Mouse (Mus musculus) neutrophil, adult 5-6 weeks (primary cell): Measurements from ENCODE around the gene Tmem266. TPM values are rescaled to one million over a fixed set of nuclear protein-coding genes. Genes with fewer than 3 reads are reported as not detected.

Experiments
- ATAC-seq: fragments of 151-379, 151-347 bp; 2 replicates; pipeline ENCODE4 v1.8.0; 2017; ENCODE audit warnings: mild to moderate bottlenecking, moderate TSS enrichment; ENCODE audit not compliant: insufficient number of reproducible peaks, poor library complexity, low FRiP score, severe bottlenecking; ENCODE audit errors: extremely low read depth
- total RNA-seq: library from RNA; stranded (forward); fragments of 200-1000 nt; gene quantifications from 2 replicates; pipeline ENCODE4 v1.2.3, GENCODE M21; 2017

The Tmem266 gene
- total RNA-seq = 0.12 TPM in 1 of 2 replicates, not detected in the other

DNA sequence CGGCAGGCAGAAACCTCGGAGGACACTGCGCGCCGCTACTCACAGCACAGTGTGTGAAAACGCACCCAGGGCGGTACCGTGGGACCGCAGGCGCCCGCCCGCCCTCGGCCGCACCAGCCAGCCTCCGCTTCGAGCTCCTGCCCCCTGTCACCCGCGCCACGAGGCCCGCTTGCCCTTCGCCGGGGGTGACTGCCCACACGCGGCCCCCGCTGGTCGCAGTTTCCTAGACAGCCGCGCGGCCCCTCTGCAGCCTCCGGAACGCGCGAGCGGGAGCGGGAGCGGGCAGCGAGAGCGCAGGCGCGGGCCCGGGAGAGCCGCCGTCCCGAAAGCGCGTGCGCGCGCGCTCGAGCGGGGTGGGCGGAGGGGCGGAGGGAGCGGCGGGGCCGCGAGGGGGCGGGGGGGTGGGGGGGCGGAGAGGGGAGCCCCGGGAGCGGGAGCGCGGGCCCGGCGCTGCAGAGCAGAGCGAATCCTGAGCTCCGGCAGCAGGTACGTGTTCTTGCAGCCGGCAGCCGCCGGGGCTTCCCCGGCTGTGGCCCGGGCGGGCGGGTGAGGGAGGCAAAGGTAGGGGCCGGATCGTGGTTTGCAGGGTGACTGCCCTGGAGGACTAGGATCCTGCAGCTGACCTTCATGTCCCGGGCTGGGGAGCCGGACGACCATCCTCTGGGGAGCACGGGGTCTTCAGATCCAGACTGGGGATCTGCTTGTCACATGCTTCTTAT is at the start of gene Tmem266, which contains the start of gene Nrg4:
Tmem266 (plus strand) TSS at position 399 of the 719 bp plus-strand sequence.
Nrg4 (minus strand) TSS at position 330 of the 719 bp plus-strand sequence.
- 0 out of 2 replicates have a peak, but pooled peaks have one; percentile 13 for ATAC-seq

DNA sequence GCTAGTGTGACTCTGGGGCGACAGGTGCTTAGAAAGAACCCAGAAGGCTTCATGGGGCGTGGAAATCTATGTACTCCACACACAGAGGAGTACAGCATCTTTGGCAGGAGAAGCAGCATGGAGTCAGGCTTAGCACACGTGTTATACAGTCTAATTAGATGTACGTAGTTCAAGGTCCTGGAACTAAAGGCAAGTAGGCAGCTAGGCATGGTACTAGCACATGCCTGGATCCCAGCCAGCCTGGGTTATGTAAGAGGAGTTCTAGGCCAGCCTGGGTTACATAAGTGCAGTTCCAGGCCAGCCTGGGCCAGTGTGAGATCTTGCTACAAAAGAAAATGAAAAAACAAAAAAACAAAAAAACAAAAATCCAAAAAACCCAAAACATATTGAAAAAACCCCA is 49.2 kb upstream of the Tmem266 start:
- ATAC-seq = no peak

DNA sequence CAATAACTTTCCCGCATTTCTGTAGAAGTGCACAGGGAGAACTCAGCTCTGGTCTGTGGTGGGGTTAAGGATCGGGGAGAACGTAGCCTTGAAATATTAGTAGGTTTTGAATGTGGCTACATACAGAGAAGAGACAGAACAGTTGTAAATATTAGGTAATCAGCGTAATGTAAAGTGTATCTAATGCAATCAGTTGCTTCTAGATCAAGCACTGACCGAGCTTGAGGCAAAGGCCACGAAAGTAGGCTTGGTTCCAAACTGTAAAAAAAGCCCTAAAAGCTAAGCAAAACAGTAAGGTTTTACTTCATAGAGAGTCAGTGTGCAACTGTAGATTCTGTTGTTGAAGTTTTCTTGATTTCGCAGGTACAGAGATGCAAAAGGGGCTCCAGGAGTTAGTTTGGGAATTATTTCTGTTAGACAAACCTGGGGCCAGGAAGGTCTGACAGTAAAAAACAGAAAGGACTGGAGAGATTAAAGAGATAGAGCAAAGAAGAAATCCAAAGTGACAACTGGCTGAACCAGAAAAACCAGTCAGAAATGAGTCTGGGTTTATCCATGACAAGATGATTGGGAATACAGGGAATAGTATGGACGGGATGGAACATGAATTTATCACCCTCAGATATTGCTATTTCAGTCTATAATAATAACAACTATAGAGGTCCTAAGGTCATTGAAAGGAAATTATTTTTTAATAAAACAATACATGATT is 47.4 kb upstream of the Tmem266 start:
- no peak for ATAC-seq

DNA sequence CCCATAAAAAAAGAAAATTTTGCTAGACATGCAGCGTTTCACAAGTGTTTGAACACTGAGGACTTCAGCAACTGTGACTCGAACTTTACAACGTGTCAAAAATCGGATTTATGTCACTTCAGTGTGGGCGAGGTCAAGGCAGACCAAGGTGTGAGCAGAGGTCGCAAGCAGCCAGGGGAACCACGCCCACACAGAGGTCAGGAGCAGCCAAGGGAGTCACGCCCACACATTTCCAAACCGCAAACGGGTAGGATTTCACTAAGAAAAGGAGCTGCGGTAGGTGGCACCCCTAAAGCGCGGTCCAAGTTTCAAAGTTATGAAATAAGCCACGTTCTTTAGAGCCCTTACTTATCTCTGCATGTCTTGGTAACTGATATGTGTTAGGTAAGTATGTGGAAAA is 43.2 kb upstream of the Tmem266 start:
- 0 out of 2 replicates have a peak, but pooled peaks have one; percentile 30 for ATAC-seq

DNA sequence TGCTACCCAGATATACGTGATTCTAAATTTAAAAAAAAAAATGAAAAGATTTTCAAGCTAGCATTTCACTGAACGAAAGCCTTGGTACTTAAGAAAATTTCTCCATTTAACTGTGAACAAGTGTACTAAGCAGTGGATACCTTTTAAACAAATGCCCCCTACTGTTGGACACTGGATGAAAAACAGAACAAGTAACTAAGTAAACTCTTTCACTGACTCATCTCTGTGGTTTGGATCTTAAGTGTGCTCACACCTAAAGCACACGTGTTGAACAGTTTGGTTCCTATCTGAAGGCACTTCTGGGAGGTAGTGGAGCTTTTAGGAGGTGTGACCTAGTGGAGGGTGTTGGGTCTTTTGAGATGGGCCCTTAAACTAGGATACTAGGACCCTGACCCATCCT is 41.5 kb upstream of the Tmem266 start:
- no peak for ATAC-seq

DNA sequence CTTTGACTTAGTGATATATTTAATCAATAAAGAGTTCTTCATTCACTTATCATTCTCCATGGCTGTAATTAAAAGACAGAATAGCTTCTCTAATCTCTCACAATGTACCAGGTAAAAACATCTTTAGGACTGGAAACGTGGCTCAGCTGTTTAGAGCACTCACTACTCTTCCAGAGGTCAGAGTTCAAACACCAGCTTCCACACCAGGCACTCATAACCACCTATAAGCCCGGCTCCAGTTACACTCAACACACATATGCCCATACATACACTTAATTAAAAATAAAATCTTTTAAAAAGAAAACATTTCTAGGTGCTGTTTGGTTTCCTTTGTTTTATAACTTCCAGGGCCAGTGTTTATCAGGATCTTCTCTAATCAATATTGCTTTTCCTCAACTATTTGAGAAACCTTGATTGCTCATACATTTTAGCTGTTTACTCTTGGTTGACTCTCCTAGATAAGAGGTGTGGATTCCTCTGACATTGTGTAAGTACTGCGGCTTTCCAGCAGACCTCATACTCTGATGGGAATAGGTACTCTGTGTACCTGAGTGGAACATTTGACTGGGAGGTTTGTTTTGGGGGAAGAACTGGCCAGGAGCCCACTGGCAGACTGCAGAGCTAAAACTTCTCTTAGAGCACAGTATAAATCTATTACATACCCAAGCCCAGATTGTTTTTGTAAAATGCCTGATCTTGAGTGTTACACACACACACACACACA is 37.1 kb upstream of the Tmem266 start:
- ATAC-seq = no peak

DNA sequence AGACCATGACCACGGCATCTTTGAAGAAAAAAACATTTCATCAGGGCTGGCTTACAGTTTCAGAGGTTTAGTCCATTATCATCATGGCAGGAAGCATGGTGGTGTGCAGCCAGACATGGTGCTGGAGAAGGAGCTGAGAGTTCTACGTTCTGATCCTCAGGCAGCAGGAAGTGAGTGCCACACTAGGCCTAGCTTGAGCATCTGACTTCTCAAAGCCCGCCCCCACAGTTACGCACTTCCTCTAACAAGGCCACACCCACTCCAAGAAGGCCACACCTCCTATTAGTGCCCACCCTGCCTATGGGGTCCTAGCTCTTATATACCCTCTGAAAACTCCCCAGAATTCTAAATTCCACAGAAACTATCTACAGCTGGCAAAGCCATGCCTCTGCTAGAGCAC is 34.7 kb upstream of the Tmem266 start:
- no peak for ATAC-seq

DNA sequence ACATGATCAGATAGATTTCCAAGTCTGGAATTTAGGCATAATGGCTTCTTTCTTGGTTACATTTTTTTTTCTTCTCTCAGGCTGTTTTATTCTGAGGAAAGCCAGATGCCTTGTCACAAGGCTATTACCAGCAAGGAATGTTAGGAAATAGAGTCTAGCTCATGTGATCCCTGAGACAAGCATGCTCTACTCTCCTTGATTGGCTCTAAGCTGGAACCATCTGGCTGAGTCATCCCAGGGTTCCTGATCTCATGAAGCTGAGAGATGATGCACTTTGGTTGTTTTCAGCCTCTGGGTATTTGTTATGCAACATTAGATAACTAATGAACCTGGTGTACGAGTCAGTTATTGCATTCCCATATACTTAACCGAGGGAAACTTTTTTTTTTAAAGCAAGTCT is 30.5 kb upstream of the Tmem266 start:
- no peak for ATAC-seq

DNA sequence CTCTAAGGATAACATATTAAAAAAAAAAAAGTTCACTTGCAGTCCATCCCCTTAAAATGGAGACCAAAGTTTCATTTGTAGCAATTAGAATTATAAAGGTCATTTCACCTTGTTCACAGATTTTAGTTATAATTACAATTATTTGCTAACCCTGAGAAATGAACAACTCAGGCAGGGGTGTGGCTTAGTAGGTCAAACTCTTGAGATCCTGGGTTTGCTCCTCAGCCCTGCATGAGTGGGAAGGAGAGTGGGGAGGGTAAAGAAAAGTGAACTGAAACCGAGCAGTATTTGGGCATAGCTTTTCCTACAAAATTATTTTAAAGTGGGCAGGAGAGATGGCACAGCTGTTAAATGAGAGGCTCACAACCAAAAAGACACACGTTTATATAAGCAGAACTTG is 19.6 kb upstream of the Tmem266 start:
- no peak for ATAC-seq

DNA sequence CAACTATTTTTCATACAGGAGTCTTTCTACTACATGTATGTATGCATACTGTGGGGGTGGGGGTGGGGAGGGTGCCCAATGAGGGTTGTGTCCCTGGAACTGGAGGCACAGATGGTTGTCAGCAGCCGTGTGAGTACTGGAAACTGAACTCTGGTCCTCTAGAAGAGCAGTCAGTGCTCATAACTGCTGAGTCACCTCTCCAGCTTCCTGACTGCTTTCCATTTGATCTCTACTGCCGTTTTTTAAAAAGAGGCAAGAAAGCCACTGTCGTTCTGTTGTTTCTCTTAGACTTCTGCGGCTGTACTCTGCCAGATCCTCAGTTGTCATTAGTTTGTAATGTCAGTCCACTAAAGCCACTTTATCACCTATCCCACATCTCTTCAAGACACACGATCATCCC is 19.2 kb upstream of the Tmem266 start:
- no peak for ATAC-seq

DNA sequence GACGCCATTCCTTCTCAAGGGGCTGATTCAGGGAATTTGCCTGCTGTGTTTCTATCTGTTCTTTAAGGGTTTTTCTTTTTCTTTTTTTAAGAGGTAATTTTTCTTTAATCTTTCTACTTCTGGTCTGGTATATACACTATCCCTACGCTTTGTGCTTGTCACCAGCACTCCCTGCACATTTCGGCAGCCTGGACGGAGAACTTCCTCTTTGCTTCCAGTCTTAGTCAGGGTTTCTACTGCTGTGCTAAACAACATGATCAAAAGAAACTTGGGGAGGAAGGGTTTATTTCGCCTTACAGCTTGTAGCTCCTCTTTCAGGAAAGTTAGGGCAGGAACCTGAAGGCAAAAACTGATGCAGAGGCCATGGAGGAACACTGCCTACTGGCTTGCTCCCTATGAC is 18.3 kb upstream of the Tmem266 start:
- ATAC-seq = no peak

DNA sequence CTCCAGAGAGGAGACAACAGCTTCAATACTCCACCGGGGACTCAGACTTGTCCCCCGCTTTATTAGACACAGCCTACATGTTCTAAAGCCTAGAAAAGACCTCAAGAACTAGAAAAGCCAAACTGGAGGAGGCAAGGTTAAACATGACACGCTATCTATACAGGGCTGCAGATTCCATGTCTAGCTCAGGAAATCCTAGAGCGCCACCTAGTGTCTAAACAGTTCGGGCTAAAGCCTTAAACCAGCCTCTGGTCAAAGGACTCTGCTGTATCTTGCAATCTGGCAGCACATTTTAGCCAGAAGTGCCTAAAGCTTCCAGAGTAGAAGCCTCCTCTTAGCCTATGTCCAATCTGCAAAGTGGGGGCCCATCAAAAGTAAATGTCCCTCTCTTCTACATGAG is 15.2 kb upstream of the Tmem266 start:
- peak; percentile 63 for ATAC-seq

DNA sequence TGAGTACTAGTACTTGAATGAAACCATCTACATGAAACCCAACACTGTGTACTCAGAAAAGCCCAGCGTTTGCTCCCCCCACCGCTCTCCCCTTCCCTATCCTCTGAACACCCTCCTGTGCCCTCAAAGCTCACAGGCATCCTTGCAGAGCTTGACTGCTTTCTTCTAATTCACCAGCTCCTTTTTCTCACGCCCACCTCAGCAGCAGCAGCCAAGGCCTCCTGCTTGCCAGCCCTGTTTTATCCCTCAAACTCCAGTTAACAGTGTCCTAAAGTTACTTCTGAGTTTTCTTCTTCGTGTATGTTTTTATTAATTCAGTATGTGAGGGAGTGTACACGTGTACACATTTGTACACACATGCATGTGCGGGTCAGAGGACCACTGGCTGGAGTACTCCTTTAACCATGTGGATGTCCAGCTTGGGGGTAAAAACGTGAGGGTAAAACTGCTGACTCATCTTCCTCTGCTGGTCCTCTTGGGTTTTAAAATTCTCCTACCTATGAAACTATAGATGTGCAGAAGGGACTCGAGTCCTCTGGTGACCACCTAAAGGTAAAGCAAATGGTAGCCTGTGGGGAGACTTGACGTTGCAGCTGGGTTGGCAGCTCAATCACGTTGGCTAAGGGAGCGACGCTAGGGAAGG is 13.0 kb upstream of the Tmem266 start:
- ATAC-seq = no peak

DNA sequence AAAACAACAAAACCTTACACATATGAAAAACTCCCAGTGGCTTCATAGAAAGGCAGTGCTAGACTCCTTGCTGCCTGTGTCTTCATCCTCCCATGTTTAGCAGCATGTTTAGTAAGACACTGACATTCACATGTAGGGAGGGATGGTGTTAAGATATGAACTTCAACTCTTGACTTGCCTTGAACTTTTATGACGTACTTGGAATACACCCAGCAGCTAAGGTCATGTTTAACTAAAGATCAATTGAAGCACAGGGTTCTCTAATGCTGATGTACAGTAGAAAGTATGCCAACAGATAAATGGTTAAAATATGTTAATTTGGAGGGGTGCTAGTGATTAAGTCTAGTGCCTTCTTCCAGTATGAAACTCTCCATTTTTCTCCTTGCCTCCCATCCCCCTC is 4.1 kb upstream of the Tmem266 start:
- ATAC-seq = no peak

DNA sequence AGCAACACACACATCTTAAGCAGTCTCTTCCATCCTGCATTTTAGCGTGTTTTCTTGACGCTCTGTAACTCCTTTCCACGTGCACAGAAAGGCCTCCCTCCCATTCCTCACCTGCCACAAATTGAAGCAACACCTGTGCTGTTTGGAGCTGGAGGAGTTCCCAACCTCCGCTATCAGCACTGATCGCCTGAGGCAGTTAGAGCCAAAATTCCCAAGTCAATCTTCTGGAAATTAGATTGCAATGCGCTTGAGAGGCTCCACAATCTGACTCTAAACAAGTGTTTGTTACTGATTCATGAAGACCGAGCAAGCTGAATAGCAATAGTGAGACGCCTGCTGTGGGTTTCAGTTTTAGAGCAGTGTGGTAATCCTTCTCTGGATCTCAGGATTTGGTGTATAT is 2.6 kb upstream of the Tmem266 start:
- ATAC-seq = no peak

DNA sequence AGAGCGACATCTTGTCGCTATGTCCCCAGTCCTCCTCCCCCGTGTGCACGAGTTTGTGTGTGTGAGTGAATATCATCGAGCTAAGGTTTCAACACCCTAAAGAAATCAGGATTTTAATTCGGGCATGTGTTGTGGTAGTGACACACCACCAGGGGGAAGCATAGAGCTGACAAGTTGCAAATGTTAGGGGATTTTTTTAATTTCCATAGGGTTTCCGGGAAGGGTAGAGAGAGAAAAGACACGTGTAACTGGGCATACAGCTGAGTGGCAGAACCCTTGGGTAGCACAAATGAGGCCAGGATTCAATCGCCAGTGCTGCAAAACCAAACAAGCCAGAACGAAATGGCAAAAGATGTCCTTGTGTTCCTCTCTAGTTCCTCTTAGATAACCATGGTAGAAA is 2.2 kb upstream of the Tmem266 start:
- ATAC-seq = no peak

DNA sequence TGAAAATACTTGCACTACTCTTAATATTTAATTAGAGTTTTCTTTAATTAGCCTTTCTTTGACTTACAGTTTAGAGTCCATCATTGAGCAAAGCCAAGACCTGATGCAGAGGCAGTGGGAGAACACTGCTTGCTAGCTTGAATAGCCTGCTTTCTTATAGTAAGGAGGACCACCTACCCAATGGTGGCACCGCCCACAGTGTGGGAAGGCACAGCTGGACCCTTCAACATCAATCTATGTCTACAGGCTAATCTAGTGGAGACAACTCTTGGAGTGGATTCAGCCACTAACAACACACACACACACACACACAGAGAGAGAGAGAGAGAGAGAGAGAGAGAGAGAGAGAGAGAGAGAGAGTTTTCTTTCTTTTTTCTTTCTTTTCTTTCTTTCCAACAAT is 1.7 kb upstream of the Tmem266 start:
- no peak for ATAC-seq

DNA sequence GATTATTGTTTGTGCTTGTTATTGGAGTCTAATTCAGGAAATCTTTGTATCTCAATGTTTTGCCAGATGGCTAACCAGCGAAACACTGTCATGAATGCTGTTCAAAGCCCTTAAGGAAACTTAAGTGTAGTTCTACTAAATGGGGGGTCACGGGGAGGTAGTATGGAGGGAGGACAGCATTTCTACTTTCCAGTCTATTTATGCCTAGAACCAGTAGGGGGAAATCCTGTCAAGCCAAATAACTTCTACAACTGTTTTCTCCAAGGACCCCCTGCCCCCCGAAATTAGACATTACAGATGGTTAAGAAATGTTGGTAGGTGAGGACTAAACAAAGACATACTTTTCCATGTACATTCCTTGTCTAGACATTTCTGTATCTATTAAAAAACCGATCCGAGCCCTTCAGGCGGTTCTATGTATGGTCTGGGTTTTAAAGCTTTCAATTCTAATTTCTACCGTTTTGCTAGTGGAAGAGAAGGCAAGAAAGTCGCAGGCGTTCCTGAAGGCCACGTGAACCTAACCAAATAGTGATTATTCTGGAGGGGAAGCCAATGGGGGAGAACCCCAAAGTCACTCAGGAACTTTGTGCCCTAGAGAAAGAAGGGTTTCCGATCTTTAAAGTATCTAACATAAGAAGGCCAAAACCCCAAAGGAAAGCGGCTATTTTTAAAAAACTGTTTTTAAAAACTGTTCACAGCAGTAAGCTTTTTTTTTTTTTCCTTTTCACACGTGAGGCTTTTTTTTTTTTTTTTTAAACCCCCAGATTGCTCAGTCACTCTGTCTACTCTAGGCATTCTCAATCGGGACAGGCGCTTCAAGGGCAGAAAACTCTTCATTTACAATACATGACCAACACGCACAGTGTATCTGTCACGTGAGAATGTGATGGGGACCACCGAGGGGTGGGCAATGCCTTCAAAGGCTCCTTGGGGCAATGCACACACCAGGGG is 874 bp upstream of the Tmem266 start:
- ATAC-seq = no peak
